Mouse (Mus musculus): ENCODE measurements around the gene Slc24a2. TPM values are rescaled to one million over a fixed set of nuclear protein-coding genes. Genes with fewer than 3 reads are reported as not detected.
A peak's percentile ranks its signal among the peaks of the same experiment; 100 is the strongest.

Slc24a2 gene
- polyA plus RNA-seq, 1 experiment from 2014 or later = 8.2 TPM

DNA sequence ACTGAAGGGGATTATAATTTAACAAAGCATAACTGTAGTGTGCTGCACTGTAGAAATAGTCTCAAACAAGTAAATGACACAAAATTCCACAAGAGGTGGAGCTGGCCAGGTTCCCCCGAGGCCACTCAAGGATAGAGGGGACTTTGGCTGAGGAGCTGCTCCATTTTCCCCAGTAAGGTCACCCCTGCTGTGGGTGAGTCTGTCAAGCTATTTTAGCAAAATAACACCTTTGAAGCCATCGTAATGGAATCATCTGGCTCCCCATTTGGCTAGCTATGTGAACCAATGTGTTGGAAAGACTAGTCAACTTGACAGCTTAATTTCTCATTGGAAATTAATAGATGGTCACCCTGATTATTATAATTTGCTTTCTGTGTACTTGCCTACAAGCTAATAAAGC is 28.2 kb downstream of the Slc24a2 start:
- ATAC-seq (ENCODE audit: low read depth) = no peak
- no peaks in the 10 kb centered on the region for H3K36me3 ChIP-seq (ENCODE audit: control insufficient read depth, insufficient read depth, low read length)
- H3K9me3 ChIP-seq (ENCODE audit: control insufficient read depth, low read length) = no peaks in the 10 kb centered on the region
- H3K4me3 ChIP-seq (ENCODE audit: low read depth, low read length) = no peak overlapping the region
- H3K4me1 ChIP-seq (ENCODE audit: control insufficient read depth, insufficient read depth, low read length) = no peaks in the 10 kb centered on the region
- WGBS = 90% methylated on average over 2 of the region's 2 CpGs
- H3K27me3 ChIP-seq (ENCODE audit: control insufficient read depth, insufficient read depth, low read length) = no peaks in the 10 kb centered on the region
- no peak overlapping the region for H3K4me2 ChIP-seq (ENCODE audit: low read depth, low read length)
- no peak overlapping the region for H3K9ac ChIP-seq (replicated peaks; ENCODE audit: low read depth, low read length)
- no peak overlapping the region for H3K27ac ChIP-seq (ENCODE audit: low read depth, low read length)

DNA sequence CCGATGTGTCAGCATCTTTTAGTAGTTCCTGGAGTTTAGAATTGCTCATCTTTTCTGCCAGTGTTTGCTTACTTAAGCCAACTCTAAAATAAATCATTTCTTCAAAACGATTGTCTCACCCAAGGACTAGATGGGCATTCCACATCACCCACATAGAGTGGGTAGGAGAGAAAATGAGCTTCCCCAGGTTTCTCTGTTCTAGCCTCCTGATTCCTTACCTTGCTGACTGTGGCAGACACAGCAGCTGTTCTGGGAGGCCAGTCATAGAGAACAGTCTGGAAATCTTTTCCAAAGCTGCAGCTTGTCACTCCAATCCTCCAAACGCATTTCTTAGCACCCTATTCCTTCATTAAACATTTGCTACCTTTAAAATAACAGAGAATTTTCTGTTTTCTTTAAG is 29.0 kb downstream of the Slc24a2 start:
- WGBS = 83% methylated on average over 3 of the region's 3 CpGs
- H3K4me3 ChIP-seq (ENCODE audit: low read depth, low read length) = no peak overlapping the region
- no peak overlapping the region for H3K4me2 ChIP-seq (ENCODE audit: low read depth, low read length)
- no peak for ATAC-seq (ENCODE audit: low read depth)
- no peaks in the 10 kb centered on the region for H3K36me3 ChIP-seq (ENCODE audit: control insufficient read depth, insufficient read depth, low read length)
- no peaks in the 10 kb centered on the region for H3K4me1 ChIP-seq (ENCODE audit: control insufficient read depth, insufficient read depth, low read length)
- no peaks in the 10 kb centered on the region for H3K9me3 ChIP-seq (ENCODE audit: control insufficient read depth, low read length)
- no peaks in the 10 kb centered on the region for H3K27me3 ChIP-seq (ENCODE audit: control insufficient read depth, insufficient read depth, low read length)
- H3K27ac ChIP-seq (ENCODE audit: low read depth, low read length) = no peak overlapping the region
- H3K9ac ChIP-seq (replicated peaks; ENCODE audit: low read depth, low read length) = no peak overlapping the region

DNA sequence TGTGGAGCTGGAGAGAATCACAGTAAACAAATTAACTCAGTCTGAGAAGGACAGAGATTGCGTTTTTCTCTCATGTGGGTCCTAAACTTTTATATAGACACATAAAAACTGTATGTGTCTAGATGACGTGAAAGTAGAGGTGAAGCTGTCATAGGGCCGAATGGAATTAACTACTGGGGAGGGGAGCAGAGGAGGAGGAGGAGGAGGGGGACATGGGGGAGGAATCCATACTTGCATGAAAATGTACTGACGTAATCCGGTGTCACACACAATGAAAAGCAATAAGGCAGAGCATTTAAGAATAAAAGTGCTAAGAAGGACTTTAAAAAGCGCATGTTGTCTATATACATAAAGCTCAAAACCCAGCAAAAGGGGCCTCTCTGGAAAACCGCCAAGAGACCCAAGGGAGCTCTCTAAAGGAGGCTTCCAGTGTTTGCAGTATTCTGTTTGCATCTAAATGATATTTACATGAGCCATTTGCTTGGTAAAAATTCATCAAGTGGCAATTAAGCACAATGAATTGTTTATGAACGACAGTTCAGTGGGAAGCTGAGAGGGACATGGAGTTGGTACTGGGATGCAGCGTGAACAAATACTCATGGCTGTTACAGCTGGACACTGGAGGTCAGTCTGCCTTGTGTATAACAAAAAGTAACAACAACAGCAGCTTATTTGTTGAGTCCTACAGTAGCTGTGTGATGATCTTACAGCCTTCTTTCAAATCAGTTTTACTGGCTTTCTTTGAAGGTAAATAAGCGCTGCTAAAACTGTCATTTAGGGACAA is 45.9 kb downstream of the Slc24a2 start:
- Histone ChIP-seq H3K9me3 (ENCODE audit: control insufficient read depth, low read length) (no peaks in the 10 kb centered on the region), H3K4me2 (ENCODE audit: low read depth, low read length) (peak overlapping the region; percentile 24; the same call in 1 of the 2 replicates), H3K36me3 (ENCODE audit: control insufficient read depth, insufficient read depth, low read length) (no peaks in the 10 kb centered on the region), H3K4me3 (ENCODE audit: low read depth, low read length) (no peak overlapping the region), H3K9ac (replicated peaks; ENCODE audit: low read depth, low read length) (no peak overlapping the region), H3K27me3 (ENCODE audit: control insufficient read depth, insufficient read depth, low read length) (no peaks in the 10 kb centered on the region), H3K4me1 (ENCODE audit: control insufficient read depth, insufficient read depth, low read length) (peaks cover 4% of the 10 kb centered on the region; the same call in 1 of the 2 replicates), H3K27ac (ENCODE audit: low read depth, low read length) (peak overlapping the region; percentile 39; the same call in 1 of the 2 replicates)
- 41% methylated on average over 10 of the region's 10 CpGs for WGBS
- peak; percentile 58 for ATAC-seq (ENCODE audit: low read depth)

DNA sequence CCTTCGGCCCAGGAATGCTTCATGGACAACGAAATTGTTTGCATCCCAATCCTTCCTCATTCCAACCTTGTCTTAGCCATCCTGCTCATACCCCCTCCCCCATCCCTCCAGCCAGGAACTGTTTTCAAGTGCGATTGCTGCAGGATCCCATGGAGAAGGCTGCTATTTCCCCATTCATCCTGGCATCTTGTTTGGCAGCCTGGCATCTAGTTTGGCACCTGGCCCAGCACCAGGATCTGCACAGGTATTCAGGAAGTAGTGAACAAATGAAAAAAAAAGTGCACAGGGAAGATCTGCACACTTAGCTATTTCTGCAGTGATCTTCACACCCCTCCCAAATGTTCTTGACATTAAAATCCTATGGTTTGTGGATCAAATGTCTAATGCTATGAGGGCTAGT is 53.2 kb downstream of the Slc24a2 start:
- H3K9ac ChIP-seq (replicated peaks; ENCODE audit: low read depth, low read length) = no peak overlapping the region
- no peak overlapping the region for H3K27ac ChIP-seq (ENCODE audit: low read depth, low read length)
- H3K4me1 ChIP-seq (ENCODE audit: control insufficient read depth, insufficient read depth, low read length) = no peaks in the 10 kb centered on the region
- no peaks in the 10 kb centered on the region for H3K9me3 ChIP-seq (ENCODE audit: control insufficient read depth, low read length)
- 72% methylated on average over 3 of the region's 3 CpGs for WGBS
- no peak overlapping the region for H3K4me2 ChIP-seq (ENCODE audit: low read depth, low read length)
- no peaks in the 10 kb centered on the region for H3K36me3 ChIP-seq (ENCODE audit: control insufficient read depth, insufficient read depth, low read length)
- H3K4me3 ChIP-seq (ENCODE audit: low read depth, low read length) = no peak overlapping the region
- ATAC-seq (ENCODE audit: low read depth) = no peak
- no peaks in the 10 kb centered on the region for H3K27me3 ChIP-seq (ENCODE audit: control insufficient read depth, insufficient read depth, low read length)

DNA sequence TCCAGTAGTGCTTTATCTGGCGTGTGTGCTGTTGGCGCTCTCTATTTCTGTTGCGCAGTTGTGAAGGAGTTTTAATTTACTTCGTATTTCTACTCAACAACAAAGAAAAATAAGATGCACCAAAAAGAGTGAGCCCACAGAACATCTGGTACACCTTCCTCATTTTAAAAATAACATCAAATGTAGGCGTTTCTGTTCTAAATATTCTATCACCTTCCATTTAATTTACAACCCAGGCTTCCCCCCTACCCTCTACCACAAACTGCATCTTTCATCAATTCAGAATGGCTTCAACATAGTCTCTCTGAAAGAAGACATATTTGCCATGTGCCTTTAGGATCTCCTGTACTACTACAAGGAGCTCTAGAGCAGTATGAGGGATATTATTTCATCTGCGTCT is 66.3 kb downstream of the Slc24a2 start:
- no peak overlapping the region for H3K4me3 ChIP-seq (ENCODE audit: low read depth, low read length)
- no peaks in the 10 kb centered on the region for H3K9me3 ChIP-seq (ENCODE audit: control insufficient read depth, low read length)
- ATAC-seq (ENCODE audit: low read depth) = no peak
- H3K27me3 ChIP-seq (ENCODE audit: control insufficient read depth, insufficient read depth, low read length) = no peaks in the 10 kb centered on the region
- H3K36me3 ChIP-seq (ENCODE audit: control insufficient read depth, insufficient read depth, low read length) = no peaks in the 10 kb centered on the region
- WGBS = 85% methylated on average over 6 of the region's 6 CpGs
- H3K4me2 ChIP-seq (ENCODE audit: low read depth, low read length) = no peak overlapping the region
- no peaks in the 10 kb centered on the region for H3K4me1 ChIP-seq (ENCODE audit: control insufficient read depth, insufficient read depth, low read length)
- H3K9ac ChIP-seq (replicated peaks; ENCODE audit: low read depth, low read length) = no peak overlapping the region
- H3K27ac ChIP-seq (ENCODE audit: low read depth, low read length) = no peak overlapping the region

DNA sequence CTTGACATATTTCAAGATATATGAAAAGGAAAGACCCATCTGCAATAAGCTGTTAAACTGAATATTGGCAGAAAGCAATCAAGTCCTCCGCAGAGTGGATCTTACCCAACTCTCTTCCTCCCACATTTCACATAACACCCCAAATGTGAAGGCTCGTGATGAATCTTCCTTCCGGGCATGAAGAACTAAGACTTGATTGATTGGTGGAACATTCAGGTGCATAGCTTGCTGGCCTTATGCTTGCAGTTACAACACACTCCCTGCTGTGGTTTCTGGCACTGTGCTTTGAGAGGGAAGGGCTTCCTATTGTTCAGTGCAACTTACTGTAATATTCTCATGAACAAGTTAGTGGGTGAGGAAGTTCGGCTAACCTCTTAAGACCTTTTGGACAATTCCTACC is 72.2 kb downstream of the Slc24a2 start:
- no peaks in the 10 kb centered on the region for H3K27me3 ChIP-seq (ENCODE audit: control insufficient read depth, insufficient read depth, low read length)
- no peak overlapping the region for H3K4me3 ChIP-seq (ENCODE audit: low read depth, low read length)
- H3K4me2 ChIP-seq (ENCODE audit: low read depth, low read length) = no peak overlapping the region
- no peak for ATAC-seq (ENCODE audit: low read depth)
- no peak overlapping the region for H3K9ac ChIP-seq (replicated peaks; ENCODE audit: low read depth, low read length)
- H3K27ac ChIP-seq (ENCODE audit: low read depth, low read length) = no peak overlapping the region
- no peaks in the 10 kb centered on the region for H3K4me1 ChIP-seq (ENCODE audit: control insufficient read depth, insufficient read depth, low read length)
- no peaks in the 10 kb centered on the region for H3K9me3 ChIP-seq (ENCODE audit: control insufficient read depth, low read length)
- 74% methylated on average over 4 of the region's 4 CpGs for WGBS
- no peaks in the 10 kb centered on the region for H3K36me3 ChIP-seq (ENCODE audit: control insufficient read depth, insufficient read depth, low read length)

DNA sequence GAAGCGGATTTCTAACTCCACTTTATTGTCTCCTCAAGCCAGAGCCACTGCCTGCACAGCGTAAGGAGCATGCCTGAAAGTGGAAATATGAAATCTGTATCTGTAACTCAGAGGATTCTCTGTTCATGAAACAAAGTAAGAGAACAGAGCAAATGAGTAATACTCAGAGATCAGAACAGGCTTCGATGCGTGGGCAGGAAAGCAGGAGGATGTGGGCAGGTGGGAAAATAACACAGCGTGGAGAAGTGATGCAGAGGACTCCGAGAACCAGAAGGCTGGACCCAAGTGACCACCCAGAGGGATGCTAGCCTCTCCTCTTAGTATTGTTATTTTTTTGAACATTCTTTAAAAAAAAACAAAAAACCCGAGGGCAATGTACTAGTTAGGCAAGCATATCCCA is 78.3 kb downstream of the Slc24a2 start:
- H3K27me3 ChIP-seq (ENCODE audit: control insufficient read depth, insufficient read depth, low read length) = no peaks in the 10 kb centered on the region
- 86% methylated on average over 7 of the region's 7 CpGs for WGBS
- no peak overlapping the region for H3K4me2 ChIP-seq (ENCODE audit: low read depth, low read length)
- ATAC-seq (ENCODE audit: low read depth) = no peak
- no peaks in the 10 kb centered on the region for H3K9me3 ChIP-seq (ENCODE audit: control insufficient read depth, low read length)
- H3K4me3 ChIP-seq (ENCODE audit: low read depth, low read length) = no peak overlapping the region
- H3K9ac ChIP-seq (replicated peaks; ENCODE audit: low read depth, low read length) = no peak overlapping the region
- no peaks in the 10 kb centered on the region for H3K36me3 ChIP-seq (ENCODE audit: control insufficient read depth, insufficient read depth, low read length)
- H3K4me1 ChIP-seq (ENCODE audit: control insufficient read depth, insufficient read depth, low read length) = no peaks in the 10 kb centered on the region
- no peak overlapping the region for H3K27ac ChIP-seq (ENCODE audit: low read depth, low read length)

DNA sequence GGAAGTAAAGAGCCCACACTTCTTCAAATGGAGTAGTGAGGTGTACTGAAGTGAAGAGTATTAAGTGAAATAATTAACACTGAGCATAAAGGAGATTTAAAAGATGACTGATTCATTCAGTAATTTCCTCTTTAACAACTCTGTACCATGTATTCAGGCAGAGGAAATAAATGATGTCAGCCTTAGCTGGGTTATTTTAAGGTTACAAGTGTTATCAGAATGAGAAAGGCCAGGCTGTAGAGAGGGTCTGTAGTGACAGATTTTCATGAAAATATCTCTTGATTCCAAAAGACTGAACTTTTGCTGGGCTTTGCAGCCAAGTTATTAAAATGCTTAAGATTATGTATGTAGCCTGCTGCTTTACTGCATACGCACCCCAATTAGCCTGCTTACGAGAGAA is 80.7 kb downstream of the Slc24a2 start:
- Histone ChIP-seq H3K27ac (ENCODE audit: low read depth, low read length) (no peak overlapping the region), H3K9me3 (ENCODE audit: control insufficient read depth, low read length) (no peaks in the 10 kb centered on the region), H3K4me2 (ENCODE audit: low read depth, low read length) (no peak overlapping the region), H3K36me3 (ENCODE audit: control insufficient read depth, insufficient read depth, low read length) (no peaks in the 10 kb centered on the region), H3K9ac (replicated peaks; ENCODE audit: low read depth, low read length) (no peak overlapping the region), H3K27me3 (ENCODE audit: control insufficient read depth, insufficient read depth, low read length) (no peaks in the 10 kb centered on the region), H3K4me1 (ENCODE audit: control insufficient read depth, insufficient read depth, low read length) (no peaks in the 10 kb centered on the region), H3K4me3 (ENCODE audit: low read depth, low read length) (no peak overlapping the region)
- no peak for ATAC-seq (ENCODE audit: low read depth)
- WGBS = 60% methylated on average over 2 of the region's 2 CpGs

DNA sequence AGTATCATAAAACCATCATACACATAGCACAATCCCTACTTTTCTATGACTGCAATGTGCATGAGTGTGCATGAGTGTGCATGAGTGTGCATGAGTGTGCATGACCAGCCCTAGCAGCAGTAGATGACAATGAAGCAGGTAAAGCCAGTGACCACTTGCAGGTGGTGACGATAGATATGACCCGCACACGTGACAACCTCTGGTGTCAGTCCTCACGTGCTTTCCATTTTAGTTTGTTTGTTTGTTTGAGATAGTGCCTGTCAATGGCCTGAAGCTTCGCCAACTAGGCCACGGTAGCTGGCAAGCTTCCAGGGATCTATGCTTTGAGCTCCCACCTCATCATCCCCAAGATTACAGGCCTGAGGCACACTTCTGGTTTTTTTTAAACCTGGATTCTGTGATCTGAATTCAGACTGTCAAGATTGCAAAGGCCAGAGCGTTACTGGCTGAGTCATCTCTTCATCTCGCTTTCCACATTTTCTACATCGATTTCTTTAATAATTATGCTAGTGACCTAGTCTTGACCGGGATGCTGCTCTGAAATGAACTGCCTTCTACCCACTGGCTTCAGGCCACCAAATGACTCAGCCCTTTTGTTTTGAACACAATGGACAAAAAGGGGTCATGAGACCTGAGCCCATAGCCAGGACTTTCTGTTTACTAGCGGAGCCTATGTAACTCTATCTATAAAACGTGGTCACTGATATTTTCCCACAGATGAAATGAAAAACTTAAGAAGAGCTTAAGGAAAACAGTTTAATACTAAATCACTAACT is 88.5 kb downstream of the Slc24a2 start:
- Histone ChIP-seq H3K36me3 (ENCODE audit: control insufficient read depth, insufficient read depth, low read length) (no peaks in the 10 kb centered on the region), H3K4me3 (ENCODE audit: low read depth, low read length) (no peak overlapping the region), H3K27me3 (ENCODE audit: control insufficient read depth, insufficient read depth, low read length) (no peaks in the 10 kb centered on the region), H3K4me2 (ENCODE audit: low read depth, low read length) (no peak overlapping the region), H3K27ac (ENCODE audit: low read depth, low read length) (no peak overlapping the region), H3K4me1 (ENCODE audit: control insufficient read depth, insufficient read depth, low read length) (no peaks in the 10 kb centered on the region), H3K9me3 (ENCODE audit: control insufficient read depth, low read length) (no peaks in the 10 kb centered on the region), H3K9ac (replicated peaks; ENCODE audit: low read depth, low read length) (no peak overlapping the region)
- 72% methylated on average over 12 of the region's 12 CpGs for WGBS
- ATAC-seq (ENCODE audit: low read depth) = no peak

Data from neural tube, embryonic 14.5 days (tissue).